Mouse (Mus musculus) lung, postnatal 25 days (tissue): ENCODE measurements around the gene Ccdc7a.
"Not testable (repeated sequence)": the region's sequence is repeated elsewhere in the genome, so short reads cannot be mapped to it uniquely, and the experiment has no call there.

Experiments
- DNase-seq: peaks from one replicate; pipeline ENCODE4 v3.0.0; 2022; ENCODE audit warnings: low spot score

The Ccdc7a gene

GRCm38 (mm10) chr8:129065417-129065816 is at the start of gene Ccdc7a:
Ccdc7a (minus strand) TSS chr8:129065517.
- DNase-seq = not testable (repeated sequence)

DNA sequence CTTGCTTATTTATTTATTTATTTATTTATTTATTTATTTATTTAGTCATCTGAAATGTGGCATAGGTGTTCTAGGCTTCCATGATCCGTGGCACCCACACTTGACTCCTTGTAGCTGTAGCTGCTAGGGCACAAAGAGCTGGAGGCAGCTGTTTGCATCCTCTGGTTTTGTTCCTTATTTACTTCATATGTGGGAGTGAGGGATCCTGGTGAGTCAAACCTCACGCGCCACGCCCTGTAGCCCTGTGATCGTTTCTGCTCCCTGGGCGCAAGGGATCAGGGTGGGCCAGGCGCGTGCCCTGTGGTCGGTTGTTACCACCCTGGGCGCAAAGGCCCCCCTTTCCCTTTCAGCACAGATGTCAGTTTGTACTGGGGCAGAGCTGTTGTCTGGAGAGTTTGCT is 1.5 kb upstream of the Ccdc7a start, which contains the start of gene Ccdc7b:
TSS of gene Ccdc7b (plus strand) at position 301 of the 400 bp plus-strand sequence.
- not testable (repeated sequence) for DNase-seq

DNA sequence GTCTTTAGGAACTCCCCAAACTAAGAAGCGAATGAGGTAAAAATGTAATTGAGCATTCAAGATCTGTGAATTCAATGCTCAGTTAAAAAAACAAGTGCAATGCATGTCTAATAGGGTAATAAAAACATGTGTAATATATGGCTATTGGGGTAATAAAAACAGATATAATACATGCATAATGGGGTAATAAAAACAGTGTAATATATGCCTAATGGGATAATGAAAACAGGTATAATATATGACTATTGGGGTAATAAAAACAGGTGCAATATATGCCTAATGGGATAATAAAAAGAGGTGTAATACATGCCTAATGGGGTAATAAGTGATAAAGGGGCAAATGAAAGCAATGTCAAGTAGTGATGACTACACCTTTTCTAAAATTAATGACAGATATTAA is 73.9 kb downstream of the Ccdc7a start:
- no peak for DNase-seq

DNA sequence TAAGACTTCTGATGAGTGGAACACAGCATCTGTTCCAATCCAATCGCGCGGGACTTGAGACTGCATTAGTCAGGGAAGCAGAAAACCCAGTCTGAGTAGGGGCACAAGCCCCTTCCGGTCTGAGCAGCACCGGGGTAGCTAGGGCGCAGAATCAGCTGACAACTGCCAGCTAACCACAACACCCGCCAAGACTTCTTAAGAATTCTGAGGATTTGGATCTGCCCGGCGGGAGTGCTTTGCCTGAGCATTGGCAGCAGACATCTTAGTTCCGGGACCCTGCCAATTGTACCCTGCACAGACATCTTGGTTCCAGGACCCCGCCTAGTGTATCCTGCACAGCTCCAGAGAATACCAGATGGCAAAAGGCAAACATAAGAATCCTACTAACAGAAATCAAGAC is 116.4 kb downstream of the Ccdc7a start:
- DNase-seq = not testable (repeated sequence)

- peak; percentile 15 for DNase-seq
These were observed 124.2 kb downstream of the Ccdc7a start for GRCm38 (mm10) chr8:128941022-128941641.

- DNase-seq = no peak
These were observed 131.9 kb downstream of the Ccdc7a start for GRCm38 (mm10) chr8:128933446-128933845.

DNA sequence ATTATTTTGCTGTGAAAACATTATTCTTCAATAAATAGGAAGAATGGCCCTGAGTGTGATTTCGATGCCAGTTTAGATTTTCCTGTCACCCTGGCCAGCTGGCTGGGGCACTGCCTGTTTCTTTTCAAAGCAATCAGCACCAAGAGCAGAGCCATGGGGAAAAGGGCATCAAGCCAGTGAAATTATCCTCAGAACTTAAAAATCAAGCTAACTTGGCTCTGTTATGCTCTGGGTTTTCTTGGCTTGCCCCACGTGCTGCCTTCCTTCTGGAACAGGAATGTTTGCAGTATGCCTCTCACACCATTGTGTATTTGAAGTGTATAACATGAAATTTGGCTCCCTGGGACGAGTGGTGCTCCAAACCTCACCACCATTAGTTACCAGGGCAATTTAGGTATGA is 182.6 kb downstream of the Ccdc7a start:
- no peak for DNase-seq

- peak; percentile 33 for DNase-seq
These were observed 221.6 kb downstream of the Ccdc7a start for GRCm38 (mm10) chr8:128843749-128844148.

GRCm38 (mm10) chr8:128812521-128812920 is 252.8 kb downstream of the Ccdc7a start:
- no peak for DNase-seq

DNA sequence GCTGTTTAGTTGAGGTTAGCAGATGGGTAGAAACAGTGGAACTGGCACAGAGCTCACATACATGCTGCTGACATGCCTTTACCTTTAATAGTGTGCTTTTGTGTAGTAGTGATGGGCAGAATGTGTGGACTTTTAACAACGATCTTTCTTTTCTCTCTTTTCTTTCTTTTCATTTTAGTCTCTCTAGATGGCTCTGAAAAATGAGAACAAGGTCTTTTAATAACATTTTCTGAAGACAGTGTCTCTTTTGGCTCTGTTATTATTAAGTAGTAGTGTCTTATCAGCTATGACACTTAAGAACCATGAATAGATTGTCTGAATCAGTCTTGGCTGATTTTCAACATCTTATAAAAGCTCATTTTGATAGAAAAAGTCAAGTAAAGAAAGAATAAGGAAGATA is 266.7 kb downstream of the Ccdc7a start, which contains the start of gene Gm3952:
TSS of gene Gm3952 (minus strand) at position 101 of the 400 bp plus-strand sequence.
- no peak for DNase-seq

- no peak for DNase-seq
These were observed 329.6 kb downstream of the Ccdc7a start for GRCm38 (mm10) chr8:128735692-128736091.

DNA sequence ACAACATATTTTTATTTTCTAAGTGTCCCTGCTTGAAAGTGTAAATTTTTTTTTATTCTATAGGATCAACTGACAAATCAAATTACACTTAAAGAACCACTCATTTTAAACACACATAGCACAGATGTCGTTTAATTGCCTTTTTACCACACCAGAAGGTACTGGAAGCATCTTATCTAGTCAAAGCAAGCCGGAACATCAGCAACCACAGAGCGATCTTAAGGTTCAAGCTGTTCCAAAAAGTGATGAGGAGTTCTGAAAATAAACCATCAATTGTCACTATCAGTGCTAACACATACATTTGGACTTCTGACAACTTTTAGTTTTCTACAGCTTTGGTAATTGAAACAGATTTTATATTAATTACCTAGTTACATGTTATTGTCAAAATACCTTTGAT is 331.2 kb downstream of the Ccdc7a start:
- no peak for DNase-seq

- DNase-seq = no peak
These were observed 333.1 kb downstream of the Ccdc7a start for GRCm38 (mm10) chr8:128732254-128732653.

- no peak for DNase-seq
These were observed 338.1 kb downstream of the Ccdc7a start for GRCm38 (mm10) chr8:128727213-128727612.

- DNase-seq = peak; percentile 14
These were observed 340.5 kb downstream of the Ccdc7a start for GRCm38 (mm10) chr8:128724819-128725218.

DNA sequence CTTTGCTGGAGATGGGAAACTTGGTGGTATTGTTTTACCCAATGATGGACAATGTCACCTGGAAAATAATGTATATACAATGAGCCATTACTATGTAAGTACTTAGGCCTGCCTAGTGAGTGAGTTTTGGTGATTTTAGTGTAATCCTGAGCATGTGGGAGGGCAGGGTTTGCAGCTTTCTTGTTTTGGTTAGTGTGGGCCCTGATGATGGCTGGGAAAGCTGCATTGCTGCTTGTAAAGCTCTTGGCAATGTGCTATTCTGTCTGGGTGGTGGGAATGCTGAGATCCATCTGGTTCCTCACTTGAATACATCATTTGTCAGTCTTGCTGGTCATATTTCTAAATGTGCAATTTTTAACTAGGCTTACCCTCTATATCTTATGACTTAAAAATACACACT is 349.1 kb downstream of the Ccdc7a start:
- no peak for DNase-seq

GRCm38 (mm10) chr8:128709261-128709660 is 356.1 kb downstream of the Ccdc7a start:
- peak; percentile 87 for DNase-seq

- no peak for DNase-seq
These were observed 360.5 kb downstream of the Ccdc7a start for GRCm38 (mm10) chr8:128704836-128705235.

GRCm38 (mm10) chr8:128704376-128704775 is 360.9 kb downstream of the Ccdc7a start:
- no peak for DNase-seq

DNA sequence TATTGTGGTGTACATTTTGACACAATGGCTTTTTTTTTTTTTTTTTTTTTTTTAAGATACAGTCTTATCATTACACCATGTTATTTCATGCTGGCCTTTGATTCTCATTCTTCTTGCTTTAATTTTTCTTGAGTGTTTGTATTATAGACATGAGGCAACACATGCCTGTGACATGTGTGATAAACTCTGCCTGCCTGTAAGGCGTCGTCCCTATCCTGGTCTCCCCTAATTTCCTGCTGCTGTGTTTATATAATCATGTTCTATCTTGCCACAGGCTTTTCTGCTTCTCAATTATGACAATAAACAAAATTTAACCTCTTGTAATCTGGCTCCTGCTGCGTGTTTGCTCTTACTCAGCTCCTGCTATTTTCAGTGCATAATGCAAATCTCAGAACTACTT is 367.4 kb downstream of the Ccdc7a start:
- no peak for DNase-seq

DNA sequence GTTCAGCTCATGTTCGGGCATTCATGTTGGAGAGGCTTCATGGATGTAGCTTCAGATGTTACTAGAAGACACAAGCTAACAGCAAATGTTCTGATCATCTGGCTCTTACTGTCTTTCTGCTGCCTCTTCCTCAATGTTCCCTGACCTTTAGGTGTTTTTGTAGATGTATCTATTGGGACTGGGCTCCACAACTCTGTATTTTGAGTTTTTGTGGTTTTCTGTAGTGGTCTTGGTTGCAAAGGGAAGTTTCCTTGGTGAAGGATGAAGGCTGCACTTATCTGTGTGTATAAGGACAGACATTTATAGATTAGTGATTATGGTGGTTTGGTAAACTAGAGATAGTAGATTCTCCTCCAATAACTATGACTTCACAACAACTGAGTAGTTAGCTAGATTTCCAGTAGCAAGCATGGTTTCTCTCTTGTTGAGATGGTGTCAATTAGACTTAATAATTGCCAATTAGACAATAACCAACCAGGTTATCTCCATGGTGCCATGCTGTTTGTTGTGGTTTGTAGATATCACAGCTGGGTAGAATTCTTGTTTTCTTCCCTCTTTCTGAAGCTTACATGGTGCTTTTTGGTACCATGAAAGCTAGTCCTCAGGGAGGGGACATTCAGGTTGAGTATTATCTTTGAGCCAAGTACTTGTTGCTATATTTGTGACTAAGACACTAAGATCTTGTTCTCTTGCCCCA is 368.5 kb downstream of the Ccdc7a start:
- DNase-seq = no peak

DNA sequence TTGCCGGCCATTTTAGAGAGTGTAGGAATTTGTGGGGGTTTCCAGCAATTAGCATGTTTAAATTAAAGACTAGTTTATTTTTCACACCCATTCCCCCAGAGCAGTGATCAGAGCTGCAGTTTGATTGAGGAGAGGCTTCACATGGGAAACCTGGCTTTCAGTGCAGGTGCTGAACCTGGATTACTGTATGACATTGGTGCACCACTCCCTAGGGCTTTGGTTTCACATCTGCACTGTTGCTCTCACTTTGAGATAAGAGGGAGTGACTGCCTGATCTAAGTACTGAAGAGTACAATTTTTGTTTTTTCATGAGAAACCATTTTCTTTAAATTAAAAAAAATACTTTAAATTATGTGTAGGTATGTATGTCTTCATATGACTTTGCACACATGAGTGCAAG is 375.3 kb downstream of the Ccdc7a start:
- no peak for DNase-seq

GRCm38 (mm10) chr8:128688679-128689078 is 376.6 kb downstream of the Ccdc7a start:
- no peak for DNase-seq
